Comparison of ENCODE assay signal across 18 mouse cellular contexts in genomic region chr3:108503908-108504307, GRCm38 (mm10). TPM values are rescaled to one million over a fixed set of nuclear protein-coding genes. Genes with fewer than 3 reads are reported as not detected.
"Had no signal": no experiment of that assay in that cellular context is flagged by ENCODE, and none has a peak within 500 bp of the region (broad histone marks: within the 10 kb centered on the region; RNA-seq: fewer than 3 reads in every experiment).

No protein-coding gene starts in this region.

- H3K4me2 ChIP-seq: limb, embryonic 13.5 days; midbrain, embryonic 13.5 days; neural tube, embryonic 12.5 days; stomach, embryonic 15.5 days had no signal

- DNase-seq: kidney, postnatal 10 days; kidney, postnatal 4 days; left cerebral cortex, postnatal 4 days; lung, adult 18-20 months; lung, postnatal 36 days; retina, postnatal 1 day; right cerebral cortex, postnatal 4 days; spleen, adult 18-20 months; thymus, adult 2 months; thymus, postnatal 25 days had no signal

- H3K4me3 ChIP-seq: limb, embryonic 13.5 days; midbrain, embryonic 13.5 days; myocyte; neural tube, embryonic 12.5 days; stomach, embryonic 15.5 days had no signal

- H3K4me1 ChIP-seq: neural tube, embryonic 12.5 days had no signal

- H3K9me3 ChIP-seq: limb, embryonic 13.5 days; midbrain, embryonic 13.5 days; neural tube, embryonic 12.5 days; stomach, embryonic 15.5 days had no signal

- H3K36me3 ChIP-seq: limb, embryonic 13.5 days; midbrain, embryonic 13.5 days; neural tube, embryonic 12.5 days; stomach, embryonic 15.5 days had no signal

- H3K27ac ChIP-seq: limb, embryonic 13.5 days; liver, embryonic 14.5 days; midbrain, embryonic 13.5 days; neural tube, embryonic 12.5 days; stomach, embryonic 15.5 days had no signal

- ATAC-seq: lung, postnatal 0 days; midbrain, embryonic 13.5 days had no signal

- H3K9ac ChIP-seq: limb, embryonic 13.5 days; liver, embryonic 14.5 days; midbrain, embryonic 13.5 days; neural tube, embryonic 12.5 days; stomach, embryonic 15.5 days had no signal

- H3K27me3 ChIP-seq: limb, embryonic 13.5 days; midbrain, embryonic 13.5 days; neural tube, embryonic 12.5 days; stomach, embryonic 15.5 days had no signal

RNA-seq across cellular contexts. Expression of gene 1700013F07Rik, which starts 30.0 kb away (rescaled TPM):
- polyA plus RNA-seq: limb, embryonic 13.5 days; liver, adult 2 months; liver, embryonic 14.5 days; neural tube, embryonic 12.5 days had no signal
